Mouse (Mus musculus) lung, adult 2 months (tissue): ENCODE results near the gene Pdk3.

Experiments
- CTCF ChIP-seq: fragments of 200-500 bp; IDR thresholded peaks from 2 replicates; pipeline ENCODE4 v1.5.1; 2011; ENCODE audit warnings: mild to moderate bottlenecking, low read length, control low read depth; ENCODE audit not compliant: insufficient read depth
- POLR2A ChIP-seq: fragments of 200-500 bp; IDR thresholded peaks from 2 replicates; pipeline ENCODE4 v1.6.1; 2011; ENCODE audit warnings: low read depth, mild to moderate bottlenecking, control low read depth, low read length, borderline replicate concordance; ENCODE audit errors: extremely low read depth

DNA sequence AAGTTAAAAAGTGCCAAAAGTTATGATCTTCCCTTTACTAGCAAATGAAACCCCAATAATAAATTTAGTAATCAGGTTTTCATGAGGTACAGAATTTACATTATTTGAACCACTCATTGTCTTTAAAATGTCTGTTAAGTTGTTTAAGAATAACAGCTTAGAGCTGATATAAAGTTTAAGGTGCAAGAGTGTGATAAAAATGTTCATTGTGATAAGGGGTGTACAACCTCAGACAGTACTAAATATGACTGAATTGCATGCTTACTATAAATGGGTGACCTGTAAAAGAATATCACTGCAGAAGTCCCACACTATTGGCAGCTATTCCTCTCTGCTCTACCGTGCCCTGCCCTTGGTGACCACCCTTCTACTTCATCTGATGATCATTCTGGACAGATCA is 42.4 kb downstream of the Pdk3 start:
- TF ChIP-seq CTCF (no peak), POLR2A (no peak)
